ENCODE assay signal across 8 mouse cellular contexts in genomic region chr16:11532592-11532991, GRCm38 (mm10).
A peak's percentile ranks its signal among the peaks of the same experiment; 100 is the strongest.
DNase-seq lines count a peak whose midpoint lies in the region; ATAC-seq lines count a peak whose summit lies in the region.

No protein-coding gene starts in this region.

- peak; percentile 49 for DNase-seq in forebrain, embryonic 11.5 days (ENCODE audit: low spot score)
- DNase-seq in adrenal gland, postnatal 14 days = peak; percentile 52
- peak; percentile 73 for DNase-seq in fibroblast of lung, adult 2 months (ENCODE audit: low read depth)
- DNase-seq in layer of hippocampus, adult 9-10 months (ENCODE audit: low spot score) = peak; percentile 15
- peak; percentile 79 to 84 for DNase-seq in right cerebral cortex, postnatal 10 days (ENCODE audit: low spot score in 2 of 2)
- DNase-seq in spleen, adult 12 weeks (ENCODE audit: low spot score) = no peak

- 79% methylated on average over 8 of the region's 8 CpGs for WGBS in forebrain, embryonic 11.5 days
- WGBS in forebrain, embryonic 12.5 days = 79% methylated on average over 8 of the region's 8 CpGs
- 35% methylated on average over 8 of the region's 8 CpGs for WGBS in heart, embryonic 16.5 days

- H3K27ac ChIP-seq in forebrain, embryonic 11.5 days (ENCODE audit: low read depth, low read length) = no peak overlapping the region
- H3K27ac ChIP-seq in forebrain, embryonic 12.5 days = no peak overlapping the region
- H3K27ac ChIP-seq in heart, embryonic 16.5 days (ENCODE audit: low read length) = peak overlapping the region; percentile 81

- ATAC-seq in forebrain, embryonic 11.5 days (replicated peaks; ENCODE audit: low FRiP score) = no peak
- ATAC-seq in forebrain, embryonic 12.5 days (ENCODE audit: low FRiP score) = no peak
- ATAC-seq in heart, embryonic 16.5 days (replicated peaks; ENCODE audit: extremely low read depth, insufficient read depth, low FRiP score) = peak; percentile 94

- H3K4me1 ChIP-seq in forebrain, embryonic 11.5 days (replicated peaks; ENCODE audit: control insufficient read depth, insufficient read depth, low read length) = no peaks in the 10 kb centered on the region; the same call in 1 of the 2 replicates
- H3K4me1 ChIP-seq in forebrain, embryonic 12.5 days = peaks cover 11% of the 10 kb centered on the region
- peaks cover 33% of the 10 kb centered on the region for H3K4me1 ChIP-seq in heart, embryonic 16.5 days (ENCODE audit: control insufficient read depth, insufficient read depth, low read length)

- no peaks in the 10 kb centered on the region for H3K36me3 ChIP-seq in forebrain, embryonic 11.5 days (ENCODE audit: control insufficient read depth, insufficient read depth, low read length)
- no peaks in the 10 kb centered on the region for H3K36me3 ChIP-seq in forebrain, embryonic 12.5 days (replicated peaks)
- no peaks in the 10 kb centered on the region for H3K36me3 ChIP-seq in heart, embryonic 16.5 days (ENCODE audit: control insufficient read depth, insufficient read depth)

- H3K27me3 ChIP-seq in forebrain, embryonic 11.5 days (ENCODE audit: control insufficient read depth, insufficient read depth, low read length) = no peaks in the 10 kb centered on the region
- no peaks in the 10 kb centered on the region for H3K27me3 ChIP-seq in forebrain, embryonic 12.5 days
- H3K27me3 ChIP-seq in heart, embryonic 16.5 days (ENCODE audit: control insufficient read depth, insufficient read depth, low read length) = no peaks in the 10 kb centered on the region

- no peak overlapping the region for H3K4me3 ChIP-seq in forebrain, embryonic 11.5 days (ENCODE audit: low read depth, low read length)
- no peak overlapping the region for H3K4me3 ChIP-seq in forebrain, embryonic 12.5 days (replicated peaks)
- no peak overlapping the region for H3K4me3 ChIP-seq in heart, embryonic 16.5 days (ENCODE audit: low read length)

- no peak overlapping the region for H3K9ac ChIP-seq in forebrain, embryonic 11.5 days (ENCODE audit: low read length)
- H3K9ac ChIP-seq in forebrain, embryonic 12.5 days = no peak overlapping the region
- no peak overlapping the region for H3K9ac ChIP-seq in heart, embryonic 16.5 days (ENCODE audit: low read length)

- H3K9me3 ChIP-seq in forebrain, embryonic 11.5 days (ENCODE audit: control insufficient read depth, low read length) = no peaks in the 10 kb centered on the region
- no peaks in the 10 kb centered on the region for H3K9me3 ChIP-seq in forebrain, embryonic 12.5 days
- H3K9me3 ChIP-seq in heart, embryonic 16.5 days (replicated peaks; ENCODE audit: control insufficient read depth, low read length) = no peaks in the 10 kb centered on the region

- H3K4me2 ChIP-seq in forebrain, embryonic 11.5 days (ENCODE audit: low read depth, low read length, severe bottlenecking) = no peak overlapping the region
- no peak overlapping the region for H3K4me2 ChIP-seq in forebrain, embryonic 12.5 days
- no peak overlapping the region for H3K4me2 ChIP-seq in heart, embryonic 16.5 days (ENCODE audit: low read depth, low read length)
